Mouse (Mus musculus) E14TG2a.4 (cell line): ENCODE measurements around the gene Gng7.

Experiments used
- CTCF ChIP-seq: conservative IDR thresholded peaks from 2 replicates; pipeline ENCODE4 v1.5.1; 2014; ENCODE audit warnings: low read length
- POU5F1 ChIP-seq: IDR thresholded peaks from 2 replicates; pipeline ENCODE4 v1.6.1; 2014; ENCODE audit warnings: low read length, borderline replicate concordance

- TF ChIP-seq CTCF (no peak), POU5F1 (no peak)
These were observed 102.9 kb downstream of the Gng7 start for GRCm38 (mm10) chr10:80911891-80912290.
